Mouse (Mus musculus): ENCODE measurements around the gene Hesx1.

GRCm38 (mm10) chr14:26975490-26975889, 18.7 kb upstream of the Hesx1 start:
- no peak for TF ChIP-seq CTCF (IDR thresholded peaks at IDR 0.05; ENCODE audit: insufficient read depth, low read depth, low read length)
- no peak for TF ChIP-seq POLR2A (IDR thresholded peaks at IDR 0.05; ENCODE audit: insufficient read depth, low read depth, low read length)
